Mouse (Mus musculus) heart, adult 11 months (tissue): ENCODE measurements at regions not wholly inside any gene's neighbourhood (a gene's known extent, or its start where the extent isn't known, plus 50 kb on each side); places are given as distances from the start of the nearest gene placed in this dataset.

Source experiments
- DNase-seq: peaks from one replicate; pipeline ENCODE4 v3.0.0; 2022

DNA sequence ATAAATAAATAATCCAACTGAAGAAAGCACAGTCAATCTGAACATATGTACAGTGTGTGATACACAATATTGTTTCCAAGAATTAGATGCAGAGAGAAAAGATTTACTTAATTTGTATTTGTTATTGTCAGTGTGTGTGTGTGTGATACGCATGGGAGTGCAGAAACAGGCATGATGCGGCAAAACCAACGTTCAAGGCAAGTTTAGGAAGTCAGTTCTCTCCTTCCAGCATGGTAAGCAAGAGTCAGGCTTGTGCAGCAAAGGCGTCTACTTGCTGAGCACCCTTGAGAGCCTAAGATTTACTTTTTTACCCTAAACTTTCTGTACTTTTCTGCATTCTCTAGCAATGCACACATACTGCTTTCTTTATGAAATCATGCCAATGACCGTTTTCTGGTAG, 102.7 kb upstream of the Sstr4 start:
- DNase-seq: no peak

DNA sequence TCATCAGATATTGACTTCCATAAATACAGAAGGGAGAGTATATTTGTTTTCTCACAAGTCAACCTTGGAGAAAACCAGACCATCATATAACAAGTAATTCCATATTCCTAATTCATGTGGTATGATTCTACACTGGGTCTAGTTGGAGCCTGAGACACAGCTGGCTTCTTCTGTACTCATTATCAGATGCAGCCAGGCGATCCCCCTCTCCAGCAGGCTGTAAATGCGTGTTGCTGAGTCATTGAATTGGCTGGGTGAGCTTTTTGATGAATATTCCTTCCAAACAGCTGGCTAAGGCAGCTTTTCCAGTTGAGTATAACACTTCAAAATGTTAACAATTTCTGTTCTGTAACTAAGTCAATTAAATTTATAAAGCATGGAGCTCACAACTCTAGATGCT, 102.2 kb upstream of the Sstr4 start:
- DNase-seq: peak; percentile 93

DNA sequence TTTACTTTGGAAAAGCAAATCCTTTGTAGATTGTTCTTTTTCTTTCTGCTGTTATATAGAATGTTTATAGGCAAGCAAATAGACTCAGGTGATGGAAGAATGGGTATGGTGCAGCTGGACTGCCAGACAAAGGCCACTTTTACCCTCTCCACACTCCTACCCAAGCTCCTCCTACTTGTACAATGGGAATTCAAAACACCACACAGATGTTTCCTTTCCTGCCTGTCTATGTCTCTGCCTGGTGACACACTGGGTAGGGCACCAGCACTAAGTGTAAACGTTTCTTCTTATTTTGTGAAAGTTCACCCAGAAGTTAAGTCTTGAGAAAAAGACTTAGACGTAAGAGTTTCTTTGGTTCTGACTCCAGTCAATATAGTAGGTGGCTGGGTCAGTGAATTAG, 94.3 kb upstream of the Sstr4 start:
- no peak for DNase-seq

DNA sequence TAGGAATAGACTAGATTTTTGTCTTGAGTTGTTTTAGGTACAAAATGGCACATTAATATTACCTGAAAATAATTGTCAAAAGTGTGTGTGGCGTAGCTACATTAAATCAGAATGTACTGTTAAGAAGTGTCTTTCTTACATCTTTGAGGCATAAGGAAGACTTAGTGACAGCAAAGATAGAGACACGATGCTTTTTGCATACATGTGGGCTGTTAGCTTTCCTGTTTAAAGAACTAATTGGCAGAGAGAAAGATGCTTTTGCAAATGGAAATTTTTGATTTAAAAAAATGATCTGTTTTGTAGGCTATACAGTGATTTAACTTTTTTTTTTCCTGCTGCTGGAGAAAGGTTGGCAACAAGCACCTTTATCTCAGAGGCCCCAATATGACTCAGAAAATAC, 82.9 kb upstream of the Sstr4 start:
- DNase-seq: no peak

DNA sequence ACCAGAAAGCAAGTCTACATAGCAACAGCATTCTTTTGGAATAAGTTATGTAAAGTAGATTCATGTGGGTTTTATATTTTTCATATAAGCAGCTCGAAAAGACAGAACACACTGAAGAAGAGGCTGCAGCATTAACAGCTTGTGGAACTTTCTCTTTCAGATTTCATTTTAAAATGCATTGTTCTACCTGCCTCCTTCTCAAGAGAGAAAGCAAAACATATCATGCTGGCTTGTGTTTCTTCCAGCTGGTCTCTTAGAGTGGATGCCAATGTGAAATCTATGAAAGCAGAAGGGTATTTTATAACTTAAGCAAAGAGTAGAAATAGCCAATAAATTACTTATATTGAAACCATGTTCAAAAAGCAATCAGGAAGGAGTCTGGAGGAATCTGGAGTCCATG, 74.2 kb upstream of the Sstr4 start:
- DNase-seq: no peak

DNA sequence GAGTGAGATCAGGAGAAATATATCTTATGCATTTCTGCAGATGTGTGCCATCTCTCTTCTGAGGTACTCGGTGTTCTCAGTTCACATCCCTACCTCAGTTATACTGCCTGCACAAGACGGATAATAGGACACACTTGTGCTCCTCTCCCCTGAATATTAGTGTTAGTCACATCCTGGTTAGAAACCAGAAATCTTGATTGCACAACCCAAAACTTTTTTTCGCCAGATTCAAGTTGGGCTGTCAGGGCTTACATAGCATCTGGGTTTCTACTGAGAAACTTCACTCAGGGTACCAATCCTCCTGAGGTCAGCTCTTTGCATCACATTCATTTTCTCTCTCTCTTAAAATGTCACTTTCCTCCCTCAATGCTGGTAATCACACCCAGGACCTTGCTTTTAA, 69.8 kb upstream of the Sstr4 start:
- DNase-seq: no peak

DNA sequence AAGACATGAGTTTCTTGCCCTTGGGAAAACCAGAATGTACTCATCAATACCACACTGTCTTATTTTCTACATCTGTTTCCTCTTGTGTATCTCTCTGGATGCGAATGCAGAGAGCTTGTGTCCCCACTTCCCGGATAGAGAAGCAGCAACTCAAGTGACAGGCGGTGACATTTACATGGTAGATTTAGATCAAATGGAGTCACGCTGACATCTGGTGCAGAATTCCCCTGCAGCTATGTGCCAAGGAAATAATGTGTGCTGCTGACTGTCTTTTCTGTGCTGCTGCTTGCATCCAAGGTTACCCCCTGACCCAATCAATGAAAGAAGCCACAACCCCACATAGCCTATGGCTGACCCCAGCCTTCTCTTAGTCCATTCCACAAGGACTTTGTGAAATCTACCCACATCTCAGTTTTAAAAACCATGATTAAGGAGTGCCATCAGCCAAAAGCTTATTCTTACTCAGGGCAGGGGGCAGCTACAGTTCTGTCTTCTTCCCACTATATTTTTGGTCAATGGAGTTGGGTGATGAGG, 69.2 kb upstream of the Sstr4 start:
- no peak for DNase-seq

DNA sequence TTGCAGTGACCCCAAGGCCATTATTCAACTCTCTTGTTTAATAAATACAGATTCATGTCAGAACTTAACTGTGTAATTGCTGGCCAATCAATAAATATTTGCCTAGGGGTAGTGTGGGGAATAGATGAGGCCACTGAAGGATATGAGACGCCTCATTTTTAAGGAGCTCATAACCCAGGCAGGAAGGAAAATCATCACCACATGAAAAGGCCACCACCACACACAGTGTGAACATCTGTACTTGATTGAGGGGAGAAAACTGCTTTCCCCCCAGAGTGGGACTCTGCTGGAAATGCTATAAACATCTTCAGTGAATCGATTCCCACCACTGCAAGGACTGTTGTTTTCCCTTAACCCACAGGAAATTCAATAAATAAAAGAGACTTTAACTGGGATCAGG, 68.7 kb upstream of the Sstr4 start:
- no peak for DNase-seq

DNA sequence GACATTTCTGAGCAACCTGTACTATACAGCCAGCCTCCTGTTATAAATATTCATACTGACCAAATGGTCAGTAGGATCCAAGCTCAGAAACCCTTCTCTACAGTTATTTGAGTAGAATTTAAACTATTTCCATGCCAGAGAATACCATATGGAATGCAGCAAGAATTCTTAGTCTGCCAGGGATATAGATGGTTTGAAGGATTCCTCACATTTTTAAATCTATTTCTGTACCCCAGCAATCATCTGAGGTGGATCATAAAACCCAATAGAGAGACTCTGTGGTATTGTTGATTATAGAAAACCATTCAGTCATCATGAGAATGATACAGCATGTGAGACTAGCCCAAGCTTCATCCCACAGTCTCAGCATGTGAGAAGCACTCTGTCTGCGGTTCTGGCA, 67.6 kb upstream of the Sstr4 start:
- no peak for DNase-seq

DNA sequence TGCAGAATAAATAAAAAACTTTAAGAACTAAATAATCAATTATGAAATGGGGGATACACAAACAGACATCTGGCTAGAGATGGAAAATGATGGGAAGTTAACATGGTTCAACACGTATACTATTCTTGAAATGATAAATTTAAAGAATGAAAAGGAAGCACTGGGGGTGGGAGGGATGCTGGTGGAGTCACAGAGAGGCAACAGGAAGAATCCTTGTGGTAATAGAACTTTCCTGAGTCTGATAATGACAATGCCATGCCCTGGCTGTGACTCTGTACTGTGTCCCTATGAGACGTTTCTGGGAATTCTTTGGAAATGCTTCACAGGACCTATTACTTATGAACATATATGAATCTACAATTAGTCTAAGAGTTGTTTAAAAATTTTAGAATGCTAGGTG, 64.8 kb upstream of the Sstr4 start:
- no peak for DNase-seq

DNA sequence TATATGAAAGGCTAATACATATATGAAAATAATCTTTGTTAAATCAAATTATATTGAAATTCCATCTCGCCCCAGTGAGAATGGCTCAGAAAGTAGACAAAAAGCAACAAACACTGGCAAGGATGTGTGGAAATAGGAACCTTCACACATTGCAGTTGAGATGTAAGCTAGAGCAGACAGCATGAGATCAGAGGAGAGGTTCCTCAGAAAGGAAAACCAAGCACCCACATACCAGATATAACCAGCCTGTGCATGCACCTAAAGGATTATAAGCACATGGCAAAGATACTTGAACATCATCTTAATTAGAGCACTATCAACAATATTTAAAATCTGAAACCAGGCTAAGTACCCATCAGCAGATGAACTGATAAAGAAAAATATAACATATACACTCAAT, 60.6 kb upstream of the Sstr4 start:
- no peak for DNase-seq

DNA sequence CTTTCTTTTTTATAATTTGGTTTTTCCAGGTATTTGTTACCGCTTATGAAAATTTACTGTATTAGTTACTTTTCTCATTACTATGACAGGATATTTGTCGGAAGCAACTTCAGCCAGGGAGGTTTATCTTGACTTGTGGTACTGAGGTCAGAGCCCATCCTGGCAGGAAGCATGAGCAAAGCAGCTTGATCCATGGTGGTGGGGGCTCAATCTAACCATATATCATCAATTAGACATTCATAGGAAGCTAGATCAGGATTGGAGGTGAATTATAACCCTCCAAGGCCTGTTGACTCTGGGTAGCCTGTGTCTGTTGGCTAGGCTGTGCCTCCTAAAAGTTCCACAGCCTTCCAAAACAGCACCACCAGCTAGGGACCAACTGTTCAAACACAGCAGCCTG, 58.5 kb upstream of the Sstr4 start:
- DNase-seq: no peak

DNA sequence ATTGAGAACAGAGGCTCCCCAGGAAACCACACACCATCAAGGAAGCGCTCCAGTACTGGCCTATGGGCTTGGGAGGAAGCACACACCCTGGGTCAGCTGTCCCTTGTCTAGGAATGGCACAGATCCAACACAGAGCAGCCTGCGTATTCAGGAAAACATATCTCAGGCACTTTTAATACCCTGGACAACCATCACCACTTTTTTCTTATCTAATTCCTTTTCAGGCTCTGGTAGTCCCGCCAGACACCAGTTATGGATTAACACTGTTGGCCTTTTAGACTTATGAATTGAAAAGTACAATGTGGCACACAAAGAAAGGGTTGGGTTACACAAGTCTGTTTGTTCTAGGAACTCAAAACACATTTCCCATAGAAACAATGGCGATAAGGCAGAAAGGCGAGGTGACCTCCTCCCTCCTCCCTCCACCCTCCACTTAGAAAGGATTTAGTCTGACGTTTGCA, 56.8 kb upstream of the Sstr4 start:
- peak; percentile 99 for DNase-seq

DNA sequence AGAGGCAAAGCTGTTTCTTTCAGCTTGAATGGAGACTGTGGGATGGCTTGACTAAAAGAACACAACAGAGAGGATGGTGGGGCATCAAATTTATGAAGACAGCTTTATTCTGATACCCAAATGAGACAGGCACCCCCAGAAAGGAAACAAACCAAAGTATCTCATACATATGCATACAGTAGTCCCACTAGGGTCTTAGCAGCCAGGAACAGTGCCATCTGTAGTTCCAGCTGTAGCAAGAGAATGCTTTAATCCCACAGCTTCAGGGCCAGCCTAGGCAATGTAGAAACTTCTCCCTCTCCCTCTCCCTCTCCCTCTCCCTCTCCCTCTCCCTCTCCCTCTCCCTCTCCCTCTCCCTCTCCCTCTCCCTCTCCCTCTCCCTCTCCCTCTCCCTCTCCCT, 56.2 kb upstream of the Sstr4 start:
- DNase-seq: no peak

DNA sequence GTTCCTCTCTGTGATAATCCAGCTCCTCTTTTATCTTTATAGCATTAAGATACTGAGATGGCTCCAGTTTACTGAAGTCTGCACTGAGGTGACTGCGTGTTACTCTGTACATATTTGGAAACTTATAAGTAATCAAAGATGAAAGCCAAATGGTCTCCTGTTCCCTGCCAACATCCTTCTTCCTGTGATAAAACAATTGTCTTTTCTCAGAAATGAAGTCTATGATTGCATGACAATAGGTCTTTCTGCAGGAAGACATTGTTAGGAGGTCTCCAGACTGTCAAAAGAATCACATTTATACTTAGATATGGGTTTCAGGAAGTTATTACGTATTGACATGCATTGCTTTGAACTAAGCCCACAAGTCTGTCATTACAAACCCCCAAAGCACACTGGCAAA, 51.0 kb upstream of the Sstr4 start:
- DNase-seq: peak; percentile 76
